Mouse (Mus musculus): ENCODE data around the gene Shroom4.

GRCm38 (mm10) chrX:6537689-6538088 is 138.0 kb downstream of the Shroom4 start:
- TF ChIP-seq CTCF (IDR thresholded peaks at IDR 0.05; ENCODE audit: low read depth, low read length) (no peak), POLR2A (IDR thresholded peaks at IDR 0.05; ENCODE audit: insufficient read depth, low read length) (no peak), EP300 (IDR thresholded peaks at IDR 0.05; ENCODE audit: insufficient read depth, low read depth, low read length) (no peak)

All from ES-Bruce4 (cell line).